Mouse (Mus musculus): ENCODE measurements around the gene Rab31. TPM values are rescaled to one million over a fixed set of nuclear protein-coding genes. Genes with fewer than 3 reads are reported as not detected.
"Not testable (repeated sequence)": the region's sequence is repeated elsewhere in the genome, so short reads cannot be mapped to it uniquely, and the experiment has no call there.

Rab31 gene
- total RNA-seq, 2 experiments from 2014 or later, result 22.0 to 24.1 TPM

GRCm38 (mm10) chr17:65628823-65629532, 143.6 kb downstream of the Rab31 start:
- DNase-seq, result not testable (repeated sequence)

DNA sequence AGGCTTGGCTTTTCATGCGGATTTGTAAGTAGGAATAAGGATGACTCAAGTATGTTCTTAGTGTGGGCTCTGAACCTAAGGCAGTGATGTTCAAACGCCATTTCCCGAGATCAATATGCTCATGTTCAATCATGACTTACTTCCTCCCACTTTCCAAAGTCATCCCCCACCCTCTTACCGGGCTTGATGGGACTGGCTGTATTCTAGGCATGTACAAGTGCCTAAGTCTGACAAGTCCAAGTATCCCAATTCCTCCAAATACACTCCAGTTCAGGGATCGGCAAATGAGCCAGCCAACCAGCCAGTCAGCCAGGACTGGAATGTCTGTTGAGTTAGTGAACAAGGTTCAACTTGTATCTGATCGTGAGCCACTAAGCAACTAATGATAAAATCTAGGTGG, 146.3 kb downstream of the Rab31 start:
- no peak for DNase-seq

- no peak for DNase-seq
Measured at GRCm38 (mm10) chr17:65625563-65625962, 147.0 kb downstream of the Rab31 start.

- DNase-seq, result no peak
Measured at GRCm38 (mm10) chr17:65623130-65623529, 149.4 kb downstream of the Rab31 start.

GRCm38 (mm10) chr17:65618431-65618830, 154.1 kb downstream of the Rab31 start:
- no peak for DNase-seq

- DNase-seq, result no peak
Measured at GRCm38 (mm10) chr17:65615678-65616077, 156.9 kb downstream of the Rab31 start.

- no peak for DNase-seq
Measured at GRCm38 (mm10) chr17:65614431-65614830, 158.1 kb downstream of the Rab31 start.

GRCm38 (mm10) chr17:65613463-65614412, 158.8 kb downstream of the Rab31 start, which contains the start of gene Vapa:
Gene Vapa, minus strand, starts transcription at chr17:65613555.
- peak; percentile 99 for DNase-seq

GRCm38 (mm10) chr17:65613142-65613462, 159.4 kb downstream of the Rab31 start:
- DNase-seq, result no peak

- peak; percentile 60 for DNase-seq
Measured at GRCm38 (mm10) chr17:65612391-65613141, 160.0 kb downstream of the Rab31 start.

- DNase-seq, result no peak
Measured at GRCm38 (mm10) chr17:65611721-65612120, 160.8 kb downstream of the Rab31 start.

DNA sequence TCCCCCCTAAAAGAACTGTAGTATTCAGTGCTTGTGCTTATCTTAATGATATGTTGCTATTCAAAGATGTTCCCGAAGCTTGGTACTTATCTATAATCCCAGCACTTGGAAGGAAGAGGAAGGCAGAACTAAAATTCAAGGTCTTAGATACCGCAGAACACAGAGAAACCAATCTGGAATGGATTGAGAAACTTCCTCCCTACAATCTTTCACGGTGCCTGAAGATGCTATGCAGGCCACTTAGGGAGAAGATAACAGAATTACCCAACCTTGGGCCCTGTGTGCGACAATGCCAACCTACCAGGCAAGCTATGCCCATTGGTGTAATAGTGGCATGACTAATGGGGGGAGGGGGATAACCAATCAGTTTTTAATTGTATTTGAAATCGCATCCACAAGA, 163.8 kb downstream of the Rab31 start:
- no peak for DNase-seq

- no peak for DNase-seq
Measured at GRCm38 (mm10) chr17:65608312-65608687, 164.3 kb downstream of the Rab31 start.

DNA sequence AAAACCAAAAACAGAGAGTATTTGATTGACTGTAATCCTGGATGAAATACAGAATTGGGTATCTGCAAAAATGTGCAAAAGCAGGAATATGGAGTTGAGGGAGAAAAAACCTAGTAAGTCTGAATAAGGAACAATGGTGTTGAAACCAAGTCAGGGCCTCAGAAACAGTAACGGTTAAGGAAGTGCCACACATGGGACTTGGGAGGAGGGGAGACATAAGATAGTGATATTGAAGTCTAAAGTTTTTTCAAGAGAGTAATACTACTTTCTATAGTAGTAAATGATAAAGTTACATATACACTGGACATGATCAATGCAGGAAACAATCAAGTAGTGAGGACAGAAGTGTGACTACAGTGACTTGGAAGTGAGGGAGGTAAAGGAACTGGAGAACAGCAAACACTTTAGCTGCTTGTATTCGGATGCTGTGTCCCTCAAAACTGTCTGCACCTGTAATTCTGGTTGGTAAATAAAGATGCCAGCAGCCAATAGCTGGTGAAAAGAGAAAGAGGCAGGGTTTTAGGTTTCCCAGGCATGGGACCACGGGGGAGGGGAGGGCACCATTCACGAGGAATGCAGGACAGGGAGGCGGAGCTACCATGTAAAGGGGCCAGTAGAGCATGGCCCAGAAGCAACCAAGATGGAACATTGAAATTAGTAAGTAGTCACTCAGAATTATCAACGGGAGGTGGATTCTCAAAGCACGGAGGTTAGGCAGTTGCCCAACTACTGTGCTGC, 164.8 kb downstream of the Rab31 start:
- no peak for DNase-seq

- DNase-seq, result no peak
Measured at GRCm38 (mm10) chr17:65606014-65606413, 166.5 kb downstream of the Rab31 start.

- no peak for DNase-seq
Measured at GRCm38 (mm10) chr17:65604892-65605291, 167.7 kb downstream of the Rab31 start.

DNA sequence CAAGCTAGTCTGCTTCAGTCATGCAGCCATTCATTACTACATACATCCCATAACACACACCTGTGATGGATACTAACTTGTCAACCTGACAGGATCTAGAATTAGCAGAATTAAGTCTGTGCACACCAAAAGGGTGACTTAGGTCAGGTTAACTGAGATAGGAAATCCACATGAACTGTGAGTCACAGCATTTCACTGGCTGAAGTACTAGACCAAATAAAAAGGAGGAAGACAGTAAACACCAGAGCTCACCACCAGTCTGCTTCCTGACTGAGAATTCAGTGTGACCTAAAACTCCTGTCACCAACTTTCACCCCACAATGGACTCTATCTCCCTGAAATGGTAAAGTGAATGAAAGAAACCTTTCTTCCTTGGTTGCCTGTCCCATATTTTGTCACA, 168.2 kb downstream of the Rab31 start:
- no peak for DNase-seq

Other genes with a start within 250 kb of the Rab31 start
- 10 to 100 TPM in 1 of 2 experiments, 1 to 10 TPM in 1; 9.5 to 10.3 TPM for gene Tmem232, start 232.0 kb downstream of the Rab31 start, total RNA-seq (2021)
- 100 to 1,000 TPM; 140 to 143 TPM for gene Vapa, start 159.2 kb downstream of the Rab31 start, total RNA-seq (2021)
- gene Txndc2, start 130.6 kb downstream of the Rab31 start, total RNA-seq (2021), result under 1 TPM in 1 of 2 experiments, not detected in 1; 0.14 TPM
- gene Ppp4r1, start 9.8 kb upstream of the Rab31 start, total RNA-seq (2021), result 10 to 100 TPM; 36.3 to 41.9 TPM
- gene Ralbp1, start 113.0 kb upstream of the Rab31 start, total RNA-seq (2021), result 10 to 100 TPM; 22.2 to 25.2 TPM
- 10 to 100 TPM; 29.0 to 32.7 TPM for gene Twsg1, start 178.5 kb upstream of the Rab31 start, total RNA-seq (2021)